Mouse (Mus musculus) lung, adult 2 months (tissue): ENCODE measurements around the gene Vti1a.

Experiments
- CTCF ChIP-seq: fragments of 200-500 bp; IDR thresholded peaks from 2 replicates; pipeline ENCODE4 v1.5.1; 2011; ENCODE audit warnings: mild to moderate bottlenecking, low read length, control low read depth; ENCODE audit not compliant: insufficient read depth
- POLR2A ChIP-seq: fragments of 200-500 bp; IDR thresholded peaks from 2 replicates; pipeline ENCODE4 v1.6.1; 2011; ENCODE audit warnings: low read depth, mild to moderate bottlenecking, control low read depth, low read length, borderline replicate concordance; ENCODE audit errors: extremely low read depth

- TF ChIP-seq POLR2A, result no peak
- TF ChIP-seq CTCF, result no peak
Measured at GRCm38 (mm10) chr19:55582896-55583653, 267.0 kb downstream of the Vti1a start.
